Mouse (Mus musculus): ENCODE measurements at regions not wholly inside any gene's neighbourhood (a gene's known extent, or its start where the extent isn't known, plus 50 kb on each side); places are given as distances from the start of the nearest gene placed in this dataset.

GRCm38 (mm10) chr6:127835666-127836065, 51.7 kb upstream of the Tspan11 start:
- CTCF ChIA-PET: interaction anchor here in 1 of 4 experiments (0.5 kb wide), 1 partner anchor 58 kb away, joined by 4 read pairs; no protein-coding TSS in a partner anchor
- POLR2A ChIA-PET: interaction anchor here in 2 of 4 experiments (0.6 to 1.0 kb wide), 3 partner anchors 8 to 53 kb away, joined by 3 to 4 read pairs (median 4); no protein-coding TSS in a partner anchor

GRCm38 (mm10) chr6:127828344-127828743, 59.0 kb upstream of the Tspan11 start:
- ChIA-PET CTCF (interaction anchor here in 3 of 4 experiments (0.6 to 1.3 kb wide), 7 partner anchors 60 to 200 kb away, joined by 3 to 6 read pairs (median 3); no protein-coding TSS in a partner anchor), POLR2A (interaction anchor here in 3 of 4 experiments (0.6 to 2.2 kb wide), 11 partner anchors 10 to 108 kb away, joined by 3 to 8 read pairs (median 3); partner anchors contain the start of gene Prmt8 (in 1 of the 3))

GRCm38 (mm10) chr6:127825503-127825902, 56.2 kb upstream of the Prmt8 start:
- ChIA-PET POLR2A (interaction anchor here in 1 of 4 experiments (1.0 to 1.3 kb wide), 2 partner anchors 31 to 56 kb away, joined by 3 read pairs; no protein-coding TSS in a partner anchor), CTCF (no interaction called here)

- ChIA-PET POLR2A (no interaction called here), CTCF (no interaction called here)
These were observed 54.4 kb upstream of the Prmt8 start for GRCm38 (mm10) chr6:127823718-127824117.

GRCm38 (mm10) chr6:127820523-127820922, 51.3 kb upstream of the Prmt8 start:
- CTCF ChIA-PET: no interaction called here

More at GRCm38 (mm10) chr6:127820523-127820922, 51.3 kb upstream of the Prmt8 start:
- POLR2A ChIA-PET: interaction anchor here in 2 of 4 experiments (0.6 to 0.9 kb wide), 2 partner anchors 18 to 281 kb away, joined by 3 to 4 read pairs; no protein-coding TSS in a partner anchor

All from embryonic stem cell, embryonic (primary cell).